Mouse (Mus musculus): Measurements from ENCODE around the gene Nr1i3.
A peak's percentile ranks its signal among the peaks of the same experiment; 100 is the strongest.

Gene Nr1i3

DNA sequence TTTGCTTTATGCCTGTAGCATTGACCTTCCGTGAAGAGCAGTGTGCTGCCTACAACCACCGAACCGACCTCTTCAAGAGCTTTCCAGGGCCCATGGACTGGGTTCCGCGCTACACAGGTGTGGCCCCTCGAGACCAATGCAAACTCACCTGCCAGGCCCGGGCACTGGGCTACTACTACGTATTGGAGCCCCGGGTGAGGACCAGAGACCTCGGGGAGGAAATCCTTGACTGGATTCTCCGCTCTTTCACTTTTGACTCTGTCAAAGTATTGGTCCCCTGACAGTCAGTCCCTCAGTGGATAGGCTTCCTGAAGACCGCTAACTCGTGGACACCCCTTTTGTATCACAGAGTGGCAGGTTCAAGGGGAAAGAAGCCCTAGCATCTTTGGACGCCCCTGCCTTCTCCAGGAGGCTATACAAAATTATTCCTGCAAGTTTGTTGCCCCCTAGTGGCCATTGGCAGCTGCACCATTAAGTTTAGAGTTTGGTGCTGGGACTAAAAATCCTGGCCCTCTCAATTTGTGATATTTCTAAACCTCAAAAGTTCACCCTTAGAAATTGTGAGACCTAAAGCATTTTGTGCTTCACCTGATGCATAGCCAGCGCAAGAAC is 43.3 kb downstream of the Nr1i3 start:
- peak; percentile 63 for DNase-seq

DNA sequence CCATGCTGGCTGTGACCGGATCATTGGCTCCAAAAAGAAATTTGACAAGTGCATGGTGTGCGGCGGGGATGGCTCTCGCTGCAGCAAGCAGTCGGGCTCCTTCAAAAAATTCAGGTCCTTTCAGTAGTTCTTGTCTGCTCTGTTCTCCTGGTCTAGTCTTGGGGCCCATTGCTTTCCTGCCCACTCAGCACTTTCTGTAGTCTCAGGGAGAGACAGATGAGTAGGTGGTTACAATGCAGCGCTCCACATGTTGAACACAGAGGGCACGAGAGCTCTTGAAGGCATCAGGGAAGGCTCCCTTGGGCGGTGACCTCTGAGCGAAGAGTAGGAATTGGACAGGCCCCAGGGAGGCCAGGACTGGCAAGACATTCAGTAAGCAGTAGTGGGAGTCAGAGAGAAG is 44.0 kb downstream of the Nr1i3 start:
- DNase-seq = no peak

DNA sequence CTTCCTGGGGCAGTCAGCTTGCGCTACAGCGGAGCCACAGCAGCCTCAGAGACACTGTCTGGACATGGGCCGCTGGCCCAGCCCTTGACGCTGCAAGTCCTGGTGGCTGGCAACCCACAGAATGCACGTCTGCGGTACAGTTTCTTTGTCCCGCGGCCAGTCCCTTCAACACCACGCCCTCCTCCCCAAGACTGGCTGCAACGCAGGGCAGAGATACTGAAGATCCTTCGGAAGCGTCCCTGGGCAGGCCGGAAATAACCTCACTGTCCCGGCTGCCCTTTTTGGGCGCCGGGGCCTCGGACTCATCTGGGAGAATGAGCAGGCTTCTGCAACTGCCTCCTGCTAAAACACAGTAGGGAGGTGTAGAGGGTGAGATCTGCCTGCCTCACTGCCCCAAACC is 45.2 kb downstream of the Nr1i3 start:
- no peak for DNase-seq

DNA sequence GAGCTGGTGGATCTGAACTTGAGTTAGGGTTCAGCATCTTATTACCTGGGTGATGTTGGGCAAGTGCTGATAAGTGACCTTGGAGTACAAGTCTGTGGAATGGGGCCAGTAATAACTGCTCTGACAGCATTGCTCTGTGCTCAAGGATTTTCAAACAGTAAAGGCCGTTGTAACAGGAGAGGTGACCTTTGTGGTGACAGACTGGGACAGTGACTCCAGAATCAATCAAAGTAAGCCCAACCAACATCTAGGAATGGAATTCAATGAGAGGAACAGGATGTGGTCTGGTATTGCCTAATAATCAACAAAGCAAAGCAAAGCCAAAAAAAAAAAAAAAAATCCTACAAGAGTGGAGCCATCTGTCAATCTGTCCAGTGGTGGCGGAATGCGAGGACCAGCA is 46.5 kb downstream of the Nr1i3 start:
- DNase-seq = no peak

DNA sequence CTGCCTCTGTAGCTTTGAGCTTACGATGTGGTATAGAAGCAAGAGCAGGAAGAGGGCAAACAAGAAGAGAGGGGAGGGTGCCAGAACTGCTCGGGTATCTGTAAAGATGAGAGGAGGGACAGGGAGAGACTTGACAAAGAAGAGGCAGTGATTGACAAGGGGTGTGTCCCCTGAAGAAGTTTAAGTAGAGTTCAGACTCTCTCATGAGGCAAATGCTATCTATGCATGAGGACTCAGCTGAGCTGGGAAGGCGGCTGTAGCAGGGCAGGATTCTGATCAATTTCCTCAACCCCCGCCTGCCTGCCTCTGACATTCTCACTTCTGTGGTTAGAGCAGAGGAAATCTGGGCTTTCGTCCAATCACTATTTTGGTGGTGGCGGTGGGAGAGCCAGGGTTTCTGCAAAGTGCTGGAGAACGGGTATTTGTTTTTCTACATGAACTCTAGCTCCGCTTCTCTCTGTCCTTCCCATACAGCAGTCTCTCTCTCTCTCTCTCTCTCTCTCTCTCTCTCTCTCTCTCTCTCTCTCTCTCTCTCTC is 48.9 kb downstream of the Nr1i3 start:
- no peak for DNase-seq

DNA sequence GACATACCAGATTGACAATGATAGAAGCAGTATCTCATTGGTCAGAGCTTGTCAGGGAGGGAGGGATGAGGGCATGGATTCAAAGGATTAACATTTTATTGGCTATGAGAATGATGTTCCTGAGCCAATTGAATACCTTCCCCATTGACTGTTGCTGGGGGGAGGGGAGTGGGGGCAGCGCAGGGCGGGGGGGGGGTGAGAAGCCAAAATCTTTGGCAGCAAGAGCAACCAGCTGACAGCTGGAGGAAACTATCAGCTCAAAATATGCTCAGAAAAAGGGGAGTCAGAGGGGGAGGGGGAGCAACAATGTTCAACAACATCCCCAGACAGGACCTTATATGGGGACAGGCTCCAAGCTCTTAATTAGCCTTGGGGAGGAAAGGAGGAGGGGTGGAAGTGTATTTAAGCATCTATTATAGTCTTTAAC is 49.4 kb downstream of the Nr1i3 start:
- no peak for DNase-seq

DNA sequence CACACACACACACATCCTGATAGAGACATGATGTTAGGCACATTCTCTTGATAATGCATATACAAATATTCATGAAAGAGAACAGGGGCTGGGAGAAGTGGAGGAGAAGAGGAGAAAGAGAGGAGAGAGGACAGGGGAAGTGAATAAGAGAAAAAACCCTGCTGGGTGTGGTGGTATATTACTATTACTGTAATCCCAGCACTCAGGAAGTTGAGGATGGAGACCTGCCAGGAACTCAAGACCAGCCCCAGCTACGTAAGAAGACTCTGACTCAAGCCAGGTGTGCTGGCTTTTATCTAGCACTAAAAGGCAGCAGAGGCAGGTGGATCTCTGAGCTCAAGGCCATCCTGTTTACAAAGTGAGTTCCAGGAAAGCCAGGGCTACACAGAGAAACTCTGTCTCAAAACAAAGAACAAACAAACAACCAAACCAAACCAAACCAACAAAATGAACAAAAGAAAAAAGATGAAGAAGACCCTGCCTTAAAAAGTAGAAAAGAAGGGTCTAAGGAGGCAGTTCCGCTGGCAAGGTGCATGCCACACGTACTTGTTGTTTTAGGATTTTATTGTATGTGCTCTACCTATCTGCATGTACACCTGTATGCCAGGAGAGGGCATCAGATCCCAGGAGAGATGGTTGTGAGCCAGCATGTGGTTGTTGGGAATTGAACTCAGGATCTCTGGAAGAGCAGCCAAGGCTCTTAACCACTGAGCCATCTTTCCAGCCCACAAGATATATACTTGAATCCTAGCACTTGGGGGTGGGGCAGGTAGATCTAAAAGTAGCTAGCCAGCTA is 50.1 kb downstream of the Nr1i3 start:
- no peak for DNase-seq

DNA sequence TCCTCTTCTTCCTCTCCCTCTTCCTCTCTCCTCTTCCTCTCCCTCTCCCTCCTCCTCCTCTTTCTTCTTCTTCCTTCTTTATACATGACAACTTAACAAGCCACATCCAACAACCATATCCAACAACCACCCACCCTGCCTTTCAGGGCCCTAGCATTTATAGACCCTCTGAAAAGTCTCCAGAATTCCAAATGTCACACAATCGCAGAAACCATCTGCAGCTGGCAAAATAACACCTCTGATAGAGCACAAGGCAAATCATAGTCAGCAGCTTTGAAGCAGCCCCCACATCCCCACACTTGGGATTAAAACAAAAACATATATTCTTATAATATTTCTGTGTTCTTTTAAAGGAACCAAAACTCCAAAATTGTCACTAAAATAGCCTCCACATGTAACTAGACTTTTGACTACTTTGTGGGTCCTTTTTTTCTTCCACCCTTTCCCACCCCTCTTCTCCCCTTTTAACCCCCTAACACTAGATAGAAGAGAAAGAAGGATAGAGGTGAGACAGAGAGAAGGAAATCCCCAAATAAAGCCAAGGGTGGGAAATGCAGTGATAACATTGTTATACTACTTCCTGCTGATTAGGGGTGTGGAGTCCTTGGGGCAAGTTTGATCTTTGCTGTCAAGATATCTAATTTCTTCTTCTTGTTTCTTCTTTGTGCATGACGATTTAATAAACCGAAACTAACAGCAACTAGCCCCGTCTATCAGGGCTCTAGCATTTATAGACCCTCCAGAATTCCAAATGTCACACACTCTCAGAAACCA is 52.4 kb downstream of the Nr1i3 start:
- no peak for DNase-seq

DNA sequence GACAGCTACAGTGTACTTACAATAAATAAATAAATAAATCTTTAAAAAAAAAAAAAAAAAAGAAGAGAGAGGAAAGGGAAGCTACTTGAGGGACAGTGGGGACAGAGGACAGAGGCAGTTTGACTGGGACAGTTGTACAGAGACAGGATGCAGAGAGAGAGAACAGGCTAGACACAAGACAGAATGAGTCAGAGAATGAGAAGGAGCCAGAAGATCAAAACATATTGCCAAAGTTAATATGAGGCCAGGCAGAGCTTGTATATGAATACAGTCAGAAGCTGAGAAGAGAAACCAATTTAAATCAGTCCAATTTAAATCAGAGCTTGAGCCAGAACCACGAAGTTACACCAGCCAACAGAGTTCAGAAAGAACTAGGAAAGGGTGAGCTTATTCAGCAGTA is 54.6 kb downstream of the Nr1i3 start:
- DNase-seq = no peak

DNA sequence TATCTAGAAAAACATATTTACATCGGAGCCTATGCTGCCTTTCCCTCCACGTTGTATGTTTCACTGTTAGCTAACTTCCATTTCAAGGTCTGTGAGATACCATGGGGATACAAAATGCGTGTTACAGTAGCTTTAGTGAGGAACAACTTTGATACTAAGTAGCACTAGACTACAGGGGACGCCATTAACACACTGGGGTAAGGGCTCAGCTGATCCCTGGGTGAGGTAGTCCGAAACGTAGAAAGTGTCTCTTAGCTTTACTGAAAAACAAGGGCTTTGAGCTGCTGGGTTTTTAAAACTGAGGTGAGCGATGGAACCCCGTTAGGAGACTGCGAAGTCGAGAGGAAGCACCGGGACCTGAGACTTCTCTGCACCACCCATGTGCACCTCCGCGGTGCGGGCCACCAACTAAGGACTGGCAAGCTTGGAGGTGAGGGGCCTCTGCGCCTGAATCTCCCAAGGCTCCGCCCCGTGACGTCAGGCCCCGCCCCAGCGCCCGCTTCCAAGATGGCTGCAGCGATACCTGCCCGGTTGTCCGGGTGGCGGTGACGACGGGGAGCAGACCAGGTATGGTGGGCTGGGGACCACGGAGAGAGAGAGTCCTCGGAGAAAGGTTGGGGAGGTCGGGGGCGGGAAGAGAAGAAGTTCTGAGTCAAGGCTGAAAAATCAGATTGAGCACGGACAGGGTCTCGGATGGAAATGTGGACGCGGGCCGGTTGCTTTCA is 56.2 kb downstream of the Nr1i3 start, which contains the start of gene B4galt3:
Gene B4galt3 (plus strand): TSS at position 481 of the 725 bp plus-strand sequence.
- DNase-seq = peak; percentile 99
